Comparison of ENCODE assay signal across 8 mouse cellular contexts in genomic region chr1:92473165-92474041, GRCm38 (mm10). TPM values are rescaled to one million over a fixed set of nuclear protein-coding genes. Genes with fewer than 3 reads are reported as not detected.
DNase-seq lines count a peak whose midpoint lies in the region; ATAC-seq and TF ChIP-seq lines count a peak whose summit lies in the region.

Ndufa10 (minus strand) TSS chr1:92473860.

- peak within 1 kb of the TSS; percentile 85 for H3K27ac ChIP-seq in hindbrain, embryonic 13.5 days

- in situ Hi-C loops in Patski (cut with MboI; ENCODE audit: low pct_unique_long_range_greater_than_20kb), result no loop called here

- H3K4me3 ChIP-seq in hindbrain, embryonic 13.5 days, result peak within 1 kb of the TSS; percentile 98

- peak within 1 kb of the TSS; percentile 90 for H3K4me2 ChIP-seq in hindbrain, embryonic 13.5 days

- no peaks in the 10 kb centered on the region for H3K9me3 ChIP-seq in hindbrain, embryonic 13.5 days

- peak; percentile 77 for DNase-seq in Patski (ENCODE audit: low read depth, low spot score)
- DNase-seq in cerebellum, postnatal 14 days, result peak; percentile 97 to 99
- DNase-seq in frontal cortex, postnatal 14 days (ENCODE audit: low spot score in 2 of 2), result peak; percentile 88 to 93
- DNase-seq in layer of hippocampus, postnatal 25 days (ENCODE audit: extremely low spot score in 1 of 2, low spot score in 1 of 2), result peak; percentile 94
- peak; percentile 93 for DNase-seq in lung, postnatal 25 days (ENCODE audit: low spot score)
- peak; percentile 96 for DNase-seq in retina, embryonic 14.5 days (ENCODE audit: low spot score)
- DNase-seq in thymus, postnatal 4 days, result peak; percentile 99

- H3K4me1 ChIP-seq in hindbrain, embryonic 13.5 days (replicated peaks), result peaks cover 18% of the 10 kb centered on the region

- CTCF ChIA-PET in Patski (lab: Charles Lee), result interaction anchor here (1.0 kb wide), 1 partner anchor 11 kb away, joined by 3 read pairs; no protein-coding TSS in a partner anchor

- peak; percentile 74 for ATAC-seq in Patski
- peak; percentile 93 for ATAC-seq in hindbrain, embryonic 13.5 days (ENCODE audit: low FRiP score)

- H3K9ac ChIP-seq in hindbrain, embryonic 13.5 days, result peak within 1 kb of the TSS; percentile 96

- TF ChIP-seq CTCF in Patski (IDR thresholded peaks at IDR 0.05), result no peak

- WGBS in hindbrain, embryonic 13.5 days, result 1% methylated on average over 67 of the region's 67 CpGs

- H3K36me3 ChIP-seq in hindbrain, embryonic 13.5 days, result peaks cover 26% of the 10 kb centered on the region

- POLR2A ChIA-PET in Patski (lab: Charles Lee), result interaction anchor here (0.6 to 0.7 kb wide), 2 partner anchors 195 to 317 kb away, joined by 3 to 4 read pairs; no protein-coding TSS in a partner anchor

- H3K27me3 ChIP-seq in Patski, result peaks cover 20% of the 10 kb centered on the region
- peaks cover 4% of the 10 kb centered on the region; the same call in 1 of the 2 replicates for H3K27me3 ChIP-seq in hindbrain, embryonic 13.5 days

RNA-seq across cellular contexts. Expression of gene Ndufa10, which starts in this region (rescaled TPM):
- 237 TPM for polyA plus RNA-seq in Patski (2021)
- 279 and 295 TPM in 2 replicates for polyA plus RNA-seq in hindbrain, embryonic 13.5 days (2015; fragmentation: Nextera tagmentation; extraction: Ambion mirVana)
- total RNA-seq in layer of hippocampus, postnatal 25 days (2021), result 100 to 1,000 TPM; 259 to 264 TPM

Comparison
In these comparisons a context has a peak if more than half of its experiments do, and no peak if none do; other contexts are left out.
1. Peak in every context shown above with its lines: DNase-seq, ATAC-seq, H3K4me3 ChIP-seq and H3K27ac ChIP-seq.